Mouse (Mus musculus) gastrocnemius, postnatal 4 days (tissue): ENCODE data around the gene Abhd18. TPM values are rescaled to one million over a fixed set of nuclear protein-coding genes. Genes with fewer than 3 reads are reported as not detected.

ENCODE experiments used
- DNase-seq, 2 experiments: peaks; one replicate each; pipeline ENCODE4 v3.0.0; 2021 to 2022; ENCODE audit warnings: low spot score in 2 of 2, mixed read lengths in 2 of 2
- total RNA-seq, 2 experiments: library from RNA; stranded (reverse); gene quantifications; 2 replicates each; pipeline ENCODE4 v1.2.3; 2021

Abhd18 gene
- total RNA-seq, 2 experiments from 2014 or later: 16.9 to 20.9 TPM

- peak; percentile 38 to 49 for DNase-seq
Measured at GRCm38 (mm10) chr3:40949903-40950600, 103.3 kb downstream of the Abhd18 start.

- DNase-seq: peak in 1 of 2 experiments; percentile 53
Measured at GRCm38 (mm10) chr3:40950601-40951201, 103.9 kb downstream of the Abhd18 start.

- DNase-seq: no peak
Measured at GRCm38 (mm10) chr3:40951365-40951764, 104.6 kb downstream of the Abhd18 start.

- no peak for DNase-seq
Measured at GRCm38 (mm10) chr3:40952606-40953005, 105.8 kb downstream of the Abhd18 start.

- no peak for DNase-seq
Measured at GRCm38 (mm10) chr3:40954792-40955191, 108.0 kb downstream of the Abhd18 start.

GRCm38 (mm10) chr3:40958831-40959230 lies 112.1 kb downstream of the Abhd18 start:
- no peak for DNase-seq

GRCm38 (mm10) chr3:40980758-40981157 lies 134.0 kb downstream of the Abhd18 start:
- no peak for DNase-seq

- no peak for DNase-seq
Measured at GRCm38 (mm10) chr3:40987539-40987938, 140.8 kb downstream of the Abhd18 start.

Other genes starting within 250 kb of the Abhd18 start
- gene Slc25a31, start 138.1 kb upstream of the Abhd18 start, total RNA-seq: not detected
- 10 to 100 TPM; 10.3 to 13.7 TPM for gene Hspa4l, start 102.5 kb upstream of the Abhd18 start, total RNA-seq
- 10 to 100 TPM; 16.1 to 18.3 TPM for gene Plk4, start 47.0 kb upstream of the Abhd18 start, total RNA-seq
- 10 to 100 TPM; 13.3 to 13.4 TPM for gene Mfsd8, start 84 bp upstream of the Abhd18 start, total RNA-seq
- gene 1700034I23Rik, start 55.6 kb downstream of the Abhd18 start, total RNA-seq: under 1 TPM in 1 of 2 experiments, not detected in 1; 0.22 TPM
- 10 to 100 TPM; 45.7 to 51.9 TPM for gene Larp1b, start 102.9 kb downstream of the Abhd18 start, total RNA-seq
- gene Pgrmc2, start 236.1 kb downstream of the Abhd18 start, total RNA-seq: 10 to 100 TPM; 51.3 to 55.0 TPM